Mouse (Mus musculus): Measurements from ENCODE around the gene Grap.

DNA sequence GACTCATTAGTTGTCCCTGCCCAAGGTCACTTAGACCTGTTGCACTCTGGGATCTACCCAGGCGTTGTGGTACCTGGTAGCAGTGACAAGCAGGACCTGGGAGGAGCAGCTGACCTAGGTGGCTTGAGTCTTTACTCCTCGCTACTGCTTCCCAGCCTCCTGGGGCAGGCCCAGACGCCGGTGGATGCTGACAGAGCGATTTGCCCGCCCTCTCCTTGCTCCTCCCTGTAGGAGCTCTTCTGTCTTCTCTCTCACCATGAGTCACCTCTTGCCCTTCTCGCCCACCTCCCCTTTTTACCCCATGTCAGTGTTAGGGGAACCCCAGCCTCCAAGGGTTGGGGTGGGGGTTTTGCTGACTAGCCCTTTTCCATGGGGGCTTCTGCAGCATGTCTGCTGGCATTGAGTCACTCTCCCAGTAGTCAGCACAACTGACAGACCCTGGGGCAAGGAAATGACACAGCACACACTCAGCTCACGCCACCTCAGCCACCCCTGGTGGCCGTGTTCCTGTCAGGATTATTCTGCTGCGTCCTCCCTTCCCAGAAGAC lies 33.9 kb downstream of the Grap start:
- TF ChIP-seq CTCF (IDR thresholded peaks at IDR 0.05; ENCODE audit: extremely low read depth, insufficient read depth, insufficient read length, insufficient replicate concordance) (no peak), POLR2A (IDR thresholded peaks at IDR 0.05; ENCODE audit: low read depth, low read length) (no peak)

Measured in spleen, adult 2 months (tissue).